Mouse (Mus musculus): ENCODE data around the gene Uggt1. TPM values are rescaled to one million over a fixed set of nuclear protein-coding genes. Genes with fewer than 3 reads are reported as not detected.
A peak's percentile ranks its signal among the peaks of the same experiment; 100 is the strongest.

Uggt1 gene
- polyA plus RNA-seq (2014; fragmentation: Nextera tagmentation; extraction: Ambion mirVana) = 74.2 and 84.8 TPM in 2 replicates

- no peaks in the 10 kb centered on the region for H3K27me3 ChIP-seq (ENCODE audit: control insufficient read depth, insufficient read depth, low read length)
- 3% methylated on average over 47 of the region's 49 CpGs for WGBS
These were observed at the start of gene Uggt1 for GRCm38 (mm10) chr1:36244058-36244827. Gene Uggt1 (minus strand): TSS chr1:36244720.

GRCm38 (mm10) chr1:36293470-36293869 is 49.0 kb upstream of the Uggt1 start:
- no peaks in the 10 kb centered on the region for H3K27me3 ChIP-seq (ENCODE audit: control insufficient read depth, insufficient read depth, low read length)
- no peaks in the 10 kb centered on the region for H3K4me1 ChIP-seq (ENCODE audit: control insufficient read depth, insufficient read depth, low read length)
- H3K4me3 ChIP-seq (ENCODE audit: low read depth, low read length) = no peak overlapping the region
- H3K27ac ChIP-seq (ENCODE audit: low read length) = no peak overlapping the region
- ATAC-seq (ENCODE audit: insufficient number of reproducible peaks, insufficient read depth, low FRiP score, low read depth) = no peak
- no peaks in the 10 kb centered on the region for H3K36me3 ChIP-seq (ENCODE audit: control insufficient read depth, insufficient read depth, low read length)
- 93% methylated on average over 8 of the region's 8 CpGs for WGBS
- H3K9me3 ChIP-seq (ENCODE audit: control insufficient read depth, low read depth, low read length) = no peaks in the 10 kb centered on the region
- no peak overlapping the region for H3K4me2 ChIP-seq (replicated peaks; ENCODE audit: low read depth, low read length)
- no peak overlapping the region for H3K9ac ChIP-seq (replicated peaks; ENCODE audit: low read depth, low read length)

More at GRCm38 (mm10) chr1:36244058-36244827, at the start of gene Uggt1:
- H3K9ac ChIP-seq (replicated peaks; ENCODE audit: low read depth, low read length) = peak within 1 kb of the TSS; percentile 77
- H3K36me3 ChIP-seq (ENCODE audit: control insufficient read depth, insufficient read depth, low read length) = no peaks in the 10 kb centered on the region
- ATAC-seq (ENCODE audit: insufficient number of reproducible peaks, insufficient read depth, low FRiP score, low read depth) = peak; percentile 94
- no peaks in the 10 kb centered on the region for H3K9me3 ChIP-seq (ENCODE audit: control insufficient read depth, low read depth, low read length)
- peaks cover 12% of the 10 kb centered on the region; the same call in 1 of the 2 replicates for H3K4me1 ChIP-seq (ENCODE audit: control insufficient read depth, insufficient read depth, low read length)
- peak within 1 kb of the TSS; percentile 88 for H3K4me3 ChIP-seq (ENCODE audit: low read depth, low read length)
- H3K4me2 ChIP-seq (replicated peaks; ENCODE audit: low read depth, low read length) = peak within 1 kb of the TSS; percentile 91
- peak within 1 kb of the TSS; percentile 80 for H3K27ac ChIP-seq (ENCODE audit: low read length)

DNA sequence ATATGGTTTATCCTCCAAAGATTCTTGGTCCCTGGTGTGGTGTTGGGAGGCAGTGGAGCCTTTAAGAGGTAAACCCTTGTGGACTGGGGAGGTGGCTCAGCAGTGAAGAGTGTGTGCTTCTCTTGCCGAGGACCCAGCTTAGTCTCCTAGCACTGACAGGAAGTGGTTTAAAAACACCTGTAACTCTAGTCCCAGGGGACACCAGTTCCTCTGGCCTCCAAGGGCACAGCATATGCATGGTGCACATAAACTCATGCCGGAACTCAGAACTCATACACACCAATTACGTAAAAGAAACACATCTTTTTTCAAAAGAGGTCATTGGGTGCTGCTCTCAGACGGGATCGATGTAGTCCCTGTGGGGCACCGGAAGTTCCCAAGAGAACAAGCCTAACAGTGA is 37.3 kb upstream of the Uggt1 start:
- Histone ChIP-seq H3K4me2 (replicated peaks; ENCODE audit: low read depth, low read length) (no peak overlapping the region), H3K9ac (replicated peaks; ENCODE audit: low read depth, low read length) (no peak overlapping the region), H3K27me3 (ENCODE audit: control insufficient read depth, insufficient read depth, low read length) (no peaks in the 10 kb centered on the region), H3K4me1 (ENCODE audit: control insufficient read depth, insufficient read depth, low read length) (no peaks in the 10 kb centered on the region), H3K4me3 (ENCODE audit: low read depth, low read length) (no peak overlapping the region), H3K27ac (ENCODE audit: low read length) (no peak overlapping the region), H3K9me3 (ENCODE audit: control insufficient read depth, low read depth, low read length) (no peaks in the 10 kb centered on the region), H3K36me3 (ENCODE audit: control insufficient read depth, insufficient read depth, low read length) (no peaks in the 10 kb centered on the region)
- WGBS = 86% methylated on average over 6 of the region's 6 CpGs
- no peak for ATAC-seq (ENCODE audit: insufficient number of reproducible peaks, insufficient read depth, low FRiP score, low read depth)

GRCm38 (mm10) chr1:36280938-36281337 is 36.4 kb upstream of the Uggt1 start:
- Histone ChIP-seq H3K4me1 (ENCODE audit: control insufficient read depth, insufficient read depth, low read length) (no peaks in the 10 kb centered on the region), H3K27me3 (ENCODE audit: control insufficient read depth, insufficient read depth, low read length) (no peaks in the 10 kb centered on the region), H3K4me3 (ENCODE audit: low read depth, low read length) (no peak overlapping the region), H3K27ac (ENCODE audit: low read length) (no peak overlapping the region), H3K36me3 (ENCODE audit: control insufficient read depth, insufficient read depth, low read length) (no peaks in the 10 kb centered on the region), H3K9me3 (ENCODE audit: control insufficient read depth, low read depth, low read length) (no peaks in the 10 kb centered on the region), H3K9ac (replicated peaks; ENCODE audit: low read depth, low read length) (no peak overlapping the region), H3K4me2 (replicated peaks; ENCODE audit: low read depth, low read length) (no peak overlapping the region)
- WGBS = 89% methylated on average over 3 of the region's 3 CpGs
- no peak for ATAC-seq (ENCODE audit: insufficient number of reproducible peaks, insufficient read depth, low FRiP score, low read depth)

- H3K4me2 ChIP-seq (replicated peaks; ENCODE audit: low read depth, low read length) = no peak overlapping the region
- no peak overlapping the region for H3K9ac ChIP-seq (replicated peaks; ENCODE audit: low read depth, low read length)
- no peak overlapping the region for H3K4me3 ChIP-seq (ENCODE audit: low read depth, low read length)
- WGBS = 17% methylated on average over 3 of the region's 3 CpGs
- no peaks in the 10 kb centered on the region for H3K36me3 ChIP-seq (ENCODE audit: control insufficient read depth, insufficient read depth, low read length)
- ATAC-seq (ENCODE audit: insufficient number of reproducible peaks, insufficient read depth, low FRiP score, low read depth) = peak; percentile 35; the same call in 1 of the 2 replicates
- no peaks in the 10 kb centered on the region for H3K9me3 ChIP-seq (ENCODE audit: control insufficient read depth, low read depth, low read length)
- no peaks in the 10 kb centered on the region for H3K27me3 ChIP-seq (ENCODE audit: control insufficient read depth, insufficient read depth, low read length)
- no peaks in the 10 kb centered on the region for H3K4me1 ChIP-seq (ENCODE audit: control insufficient read depth, insufficient read depth, low read length)
- no peak overlapping the region for H3K27ac ChIP-seq (ENCODE audit: low read length)
These were observed 34.7 kb upstream of the Uggt1 start for GRCm38 (mm10) chr1:36279202-36279601.

GRCm38 (mm10) chr1:36277267-36278060 is 32.9 kb upstream of the Uggt1 start:
- no peaks in the 10 kb centered on the region for H3K27me3 ChIP-seq (ENCODE audit: control insufficient read depth, insufficient read depth, low read length)
- ATAC-seq (ENCODE audit: insufficient number of reproducible peaks, insufficient read depth, low FRiP score, low read depth) = no peak
- H3K9ac ChIP-seq (replicated peaks; ENCODE audit: low read depth, low read length) = no peak overlapping the region
- no peaks in the 10 kb centered on the region for H3K9me3 ChIP-seq (ENCODE audit: control insufficient read depth, low read depth, low read length)
- H3K4me2 ChIP-seq (replicated peaks; ENCODE audit: low read depth, low read length) = no peak overlapping the region
- H3K36me3 ChIP-seq (ENCODE audit: control insufficient read depth, insufficient read depth, low read length) = no peaks in the 10 kb centered on the region
- H3K4me3 ChIP-seq (ENCODE audit: low read depth, low read length) = no peak overlapping the region
- H3K4me1 ChIP-seq (ENCODE audit: control insufficient read depth, insufficient read depth, low read length) = 0 out of 2 replicates have a peak, but pooled peaks cover 4% of the 10 kb centered on the region
- WGBS = 21% methylated on average over 7 of the region's 7 CpGs
- no peak overlapping the region for H3K27ac ChIP-seq (ENCODE audit: low read length)

- peaks cover 14% of the 10 kb centered on the region for H3K4me1 ChIP-seq (ENCODE audit: control insufficient read depth, insufficient read depth, low read length)
- no peak for ATAC-seq (ENCODE audit: insufficient number of reproducible peaks, insufficient read depth, low FRiP score, low read depth)
- no peak overlapping the region for H3K9ac ChIP-seq (replicated peaks; ENCODE audit: low read depth, low read length)
- no peaks in the 10 kb centered on the region for H3K36me3 ChIP-seq (ENCODE audit: control insufficient read depth, insufficient read depth, low read length)
- H3K27me3 ChIP-seq (ENCODE audit: control insufficient read depth, insufficient read depth, low read length) = no peaks in the 10 kb centered on the region
- no peak overlapping the region for H3K27ac ChIP-seq (ENCODE audit: low read length)
- H3K4me2 ChIP-seq (replicated peaks; ENCODE audit: low read depth, low read length) = no peak overlapping the region
- WGBS = 74% methylated on average over 13 of the region's 13 CpGs
- H3K9me3 ChIP-seq (ENCODE audit: control insufficient read depth, low read depth, low read length) = no peaks in the 10 kb centered on the region
- no peak overlapping the region for H3K4me3 ChIP-seq (ENCODE audit: low read depth, low read length)
These were observed 31.3 kb upstream of the Uggt1 start for GRCm38 (mm10) chr1:36275635-36276389.

DNA sequence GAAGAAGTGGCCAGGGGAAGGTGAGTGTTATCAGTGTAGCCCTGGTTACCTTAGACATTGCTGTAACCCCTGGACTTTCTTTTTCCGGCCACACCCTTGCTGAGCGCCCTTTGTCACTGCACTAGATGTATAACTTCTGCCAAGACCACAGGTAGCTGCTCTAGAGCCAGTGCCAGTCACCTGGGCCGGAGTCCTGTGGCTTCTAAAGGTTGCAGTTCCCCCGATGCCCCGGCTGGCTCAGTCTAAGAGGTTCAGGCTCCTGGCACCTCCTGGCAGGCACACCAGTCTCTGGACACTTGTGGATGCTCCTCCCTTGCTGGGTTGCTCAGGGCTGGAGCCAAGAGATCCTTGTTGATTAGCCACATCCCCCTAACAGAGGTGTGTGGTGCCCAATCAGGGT is 29.9 kb upstream of the Uggt1 start, which contains the start of gene Neurl3:
TSS of gene Neurl3 (minus strand) at position 225 of the 400 bp plus-strand sequence.
- 80% methylated on average over 5 of the region's 5 CpGs for WGBS
- no peak within 1 kb of the TSS for H3K9ac ChIP-seq (replicated peaks; ENCODE audit: low read depth, low read length)
- peak within 1 kb of the TSS; percentile 62 for H3K27ac ChIP-seq (ENCODE audit: low read length)
- peaks cover 24% of the 10 kb centered on the region for H3K4me1 ChIP-seq (ENCODE audit: control insufficient read depth, insufficient read depth, low read length)
- H3K27me3 ChIP-seq (ENCODE audit: control insufficient read depth, insufficient read depth, low read length) = no peaks in the 10 kb centered on the region
- no peaks in the 10 kb centered on the region for H3K9me3 ChIP-seq (ENCODE audit: control insufficient read depth, low read depth, low read length)
- no peak for ATAC-seq (ENCODE audit: insufficient number of reproducible peaks, insufficient read depth, low FRiP score, low read depth)
- H3K4me2 ChIP-seq (replicated peaks; ENCODE audit: low read depth, low read length) = peak within 1 kb of the TSS; percentile 14; the same call in 1 of the 2 replicates
- no peak within 1 kb of the TSS for H3K4me3 ChIP-seq (ENCODE audit: low read depth, low read length)
- no peaks in the 10 kb centered on the region for H3K36me3 ChIP-seq (ENCODE audit: control insufficient read depth, insufficient read depth, low read length)
